Mouse (Mus musculus) cerebellum, adult (tissue): Measurements from ENCODE around the gene Diablo.
A peak's percentile ranks its signal among the peaks of the same experiment; 100 is the strongest.

Experiments used
- ATAC-seq: cut with Nextera tagmentation; 2 replicates; pipeline ENCODE4 v1.9.2; 2017; ENCODE audit warnings: mild to moderate bottlenecking, moderate library complexity, mixed read lengths; ENCODE audit not compliant: insufficient number of reproducible peaks, low FRiP score, low TSS enrichment

Diablo gene

DNA sequence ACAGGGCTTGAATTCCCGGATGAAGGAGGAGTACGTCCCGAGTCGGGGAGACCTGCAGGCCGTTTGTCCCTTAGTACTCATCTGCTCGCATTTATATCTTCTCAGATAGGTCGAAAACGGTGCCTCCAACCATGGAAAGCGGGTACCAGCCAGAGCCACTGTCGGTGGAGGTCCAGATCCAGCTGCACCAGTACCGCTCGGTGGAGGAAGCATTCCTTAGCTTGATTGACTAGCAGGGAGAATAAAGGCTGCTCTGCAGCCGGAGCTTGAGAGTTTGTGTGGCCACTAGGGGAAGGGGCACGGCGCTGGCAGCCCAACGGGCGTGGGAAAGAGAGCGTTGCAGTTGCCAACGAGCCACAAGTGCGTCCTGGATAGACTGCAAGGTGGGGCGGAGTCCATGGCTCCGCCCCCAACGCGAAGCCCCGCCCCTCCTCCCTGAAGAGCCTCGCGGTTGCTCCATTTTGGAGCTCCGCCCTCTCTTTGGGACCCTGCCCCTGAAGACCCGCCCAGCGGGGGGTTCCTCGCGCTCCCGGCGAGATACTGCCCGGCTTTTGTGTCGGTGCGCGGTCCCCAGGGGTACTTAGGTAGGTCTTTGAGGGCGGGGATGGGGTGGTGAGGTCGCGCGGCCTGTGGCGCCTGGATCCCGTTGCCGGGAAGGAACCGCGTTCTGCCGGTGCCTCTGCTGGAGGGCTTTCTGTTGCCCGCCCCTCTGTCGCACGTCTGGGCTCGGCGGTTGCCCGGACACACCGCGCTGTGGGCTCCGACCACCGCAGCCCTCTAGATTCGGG lies 15.8 kb downstream of the Diablo start:
- ATAC-seq, result 0 out of 2 replicates have a peak, but pooled peaks have one; percentile 52

DNA sequence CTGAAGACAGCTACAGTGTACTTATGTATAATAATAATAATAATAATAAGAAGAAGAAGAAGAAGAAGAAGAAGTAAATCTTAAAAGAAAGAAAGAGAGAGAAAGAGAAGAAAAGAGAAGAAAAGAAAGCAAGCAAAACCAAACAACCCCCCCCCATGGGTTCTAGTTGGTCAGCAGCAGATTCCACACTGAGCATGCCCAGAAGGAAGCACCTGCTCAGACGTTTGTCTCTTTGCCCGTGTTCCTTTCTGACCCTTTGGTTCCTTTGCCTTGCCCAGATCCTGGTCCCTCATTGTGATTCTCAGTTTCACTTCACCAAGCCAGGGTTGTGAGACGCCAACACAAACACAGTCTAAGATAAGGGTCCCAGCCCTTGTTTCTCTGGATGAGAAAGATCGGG lies 22.0 kb downstream of the Diablo start:
- no peak for ATAC-seq

DNA sequence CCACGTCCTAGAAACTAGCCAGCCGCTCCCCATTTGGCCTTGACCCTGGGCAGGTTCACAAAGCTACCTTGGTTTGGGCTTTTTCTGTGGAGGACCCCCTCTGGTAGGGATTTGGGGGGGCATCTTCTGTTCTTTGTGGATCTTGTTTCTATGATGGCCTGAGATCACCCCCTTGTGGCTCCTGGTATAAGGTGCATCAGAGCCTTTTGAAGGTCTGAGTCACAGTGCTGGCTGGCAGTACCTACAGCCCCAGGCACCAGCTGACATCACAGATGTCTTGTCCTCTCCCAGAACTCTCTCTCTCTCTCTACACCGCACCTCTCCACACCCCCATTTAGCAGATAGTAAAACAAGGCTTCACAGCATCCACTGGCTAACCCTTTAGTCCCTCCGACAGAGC lies 24.3 kb downstream of the Diablo start:
- peak; percentile 74; the same call in 1 of the 2 replicates for ATAC-seq

DNA sequence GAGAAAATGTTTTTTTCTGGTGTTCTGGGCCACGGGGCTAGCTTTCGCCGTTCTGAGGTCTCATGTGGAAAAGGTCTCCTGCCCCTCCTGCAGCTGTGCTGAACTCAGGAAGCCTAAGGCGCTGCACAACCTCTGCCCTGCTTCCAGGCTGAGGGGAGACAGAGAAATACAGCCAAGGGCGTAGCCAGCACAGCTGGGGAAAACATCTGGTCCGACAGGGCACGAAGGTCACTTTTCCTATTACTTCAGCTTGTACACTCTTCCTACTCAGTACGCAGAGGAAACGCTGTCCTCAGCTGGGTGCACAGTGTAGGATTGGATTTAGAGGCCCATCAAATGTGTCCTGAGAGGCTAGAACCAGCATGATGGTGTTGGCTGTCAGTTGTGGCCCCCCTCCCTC lies 34.0 kb downstream of the Diablo start:
- ATAC-seq, result no peak

DNA sequence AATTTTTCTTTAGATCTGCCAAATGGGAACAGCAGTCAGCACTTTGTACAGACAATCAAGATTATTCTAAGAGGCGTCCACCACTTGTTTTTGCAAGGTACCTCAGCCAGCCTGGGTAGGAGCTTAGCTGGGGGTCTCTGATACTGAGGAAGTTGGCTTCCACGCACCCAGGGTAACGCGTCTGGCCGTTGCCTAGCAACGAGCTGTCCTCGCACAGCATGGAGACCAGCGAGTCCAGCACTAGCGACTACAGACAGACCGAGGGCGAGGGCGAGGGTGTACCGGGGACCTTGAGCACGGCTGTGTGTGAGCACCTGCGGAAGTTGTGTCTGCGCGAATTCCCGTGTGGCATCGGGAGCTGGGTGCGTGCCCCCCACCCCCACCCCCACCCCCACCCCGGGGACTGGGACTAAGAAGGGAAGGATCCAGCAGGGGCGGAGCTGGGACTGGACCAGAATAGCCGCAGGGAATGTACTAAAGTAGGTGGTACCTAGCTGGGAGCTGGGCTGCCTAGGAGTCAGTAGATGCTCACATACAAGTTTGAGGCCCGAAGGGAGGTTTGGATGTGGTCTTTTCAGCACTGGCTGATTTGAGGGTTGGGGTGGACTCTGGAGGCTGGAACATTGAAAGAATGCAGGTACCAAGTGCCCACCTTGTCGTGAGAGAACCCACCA lies 34.7 kb downstream of the Diablo start, which contains the start of the genes Lrrc43 and Il31:
Lrrc43 (plus strand) TSS at position 194 of the 674 bp plus-strand sequence.
Il31 (minus strand) TSS at position 378 of the 674 bp plus-strand sequence.
- no peak for ATAC-seq

DNA sequence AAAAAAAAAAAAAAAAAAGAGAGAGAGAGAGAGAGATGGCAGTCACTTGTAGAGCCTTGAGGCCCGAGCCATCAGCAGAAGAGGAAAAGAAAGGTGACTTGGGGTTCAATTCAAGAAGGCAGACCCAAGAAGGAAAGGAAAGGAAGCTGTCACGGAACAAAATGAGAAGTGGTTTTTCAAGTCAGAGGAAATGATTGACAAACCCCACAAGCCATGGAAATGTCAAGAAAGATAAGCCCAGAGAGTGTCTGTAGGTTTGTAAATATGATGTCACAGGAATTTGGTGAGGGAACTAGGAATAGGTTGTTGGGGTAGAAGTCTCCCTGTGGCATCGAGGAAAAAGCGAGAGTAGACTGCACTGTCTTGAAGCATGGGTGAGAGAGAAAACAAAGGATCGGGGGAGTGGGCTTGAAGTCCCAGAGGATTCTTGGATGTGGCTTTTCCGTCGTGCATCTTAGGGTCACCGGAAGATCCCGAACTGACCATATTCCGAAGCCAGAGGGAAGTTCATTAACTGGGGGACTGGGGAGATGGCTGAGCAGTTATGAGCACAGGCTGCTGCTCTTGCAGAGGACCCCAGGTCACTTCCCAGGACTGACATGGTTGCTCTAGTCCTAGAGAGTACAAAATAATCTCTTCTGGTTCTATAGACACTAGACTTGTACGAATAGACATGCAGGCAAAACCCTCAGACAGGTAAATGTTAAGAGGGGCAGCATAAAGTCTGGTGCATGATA lies 36.1 kb downstream of the Diablo start:
- no peak for ATAC-seq

DNA sequence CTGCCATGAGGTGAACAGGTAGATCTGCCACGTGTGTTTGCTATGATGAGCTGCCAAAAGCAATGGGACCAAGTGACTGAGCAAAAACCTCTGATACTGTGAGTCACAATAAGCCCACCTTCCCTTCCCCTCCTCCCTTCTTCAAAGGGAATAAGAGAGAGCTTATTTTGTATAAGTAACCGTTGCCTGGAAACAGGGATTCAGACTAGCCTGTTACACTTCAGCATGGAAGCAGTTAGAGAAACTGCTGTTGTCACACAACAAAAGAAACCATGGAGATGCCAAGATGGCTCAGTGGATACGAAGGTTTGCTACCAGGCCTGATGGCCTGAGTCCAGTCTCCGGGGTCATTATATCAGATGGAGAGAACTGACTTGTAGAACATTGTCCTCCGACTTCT lies 50.2 kb downstream of the Diablo start:
- ATAC-seq, result no peak

DNA sequence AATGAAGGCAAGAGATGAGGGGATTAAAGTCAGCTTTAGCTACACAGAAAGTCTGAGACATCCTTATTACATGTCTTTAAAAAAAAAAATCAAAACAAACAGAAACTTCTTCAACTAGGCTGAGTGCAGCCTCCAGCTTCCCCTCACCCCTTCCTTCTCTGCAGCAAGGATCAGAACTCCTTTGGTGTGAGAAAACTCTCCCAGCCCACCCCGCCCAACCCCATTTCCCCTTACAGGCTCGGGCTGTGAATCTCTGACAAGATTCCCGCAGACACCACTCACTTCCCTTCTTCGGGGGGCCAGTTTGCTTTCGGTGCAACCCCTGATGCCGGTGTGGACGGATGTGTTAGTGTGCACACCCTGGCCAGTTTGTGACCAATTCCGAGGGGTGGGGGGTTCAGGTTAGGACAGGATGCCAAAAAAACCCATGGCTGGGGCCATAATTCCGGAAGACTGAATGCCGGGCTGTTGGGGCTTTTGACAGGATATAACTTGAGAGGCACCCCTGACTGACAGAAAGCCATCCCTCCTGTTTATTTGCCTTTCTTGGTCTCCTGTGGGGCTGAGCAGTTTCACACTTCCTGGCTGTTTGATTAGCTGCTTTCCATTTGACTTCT lies 53.1 kb downstream of the Diablo start:
- ATAC-seq, result no peak

DNA sequence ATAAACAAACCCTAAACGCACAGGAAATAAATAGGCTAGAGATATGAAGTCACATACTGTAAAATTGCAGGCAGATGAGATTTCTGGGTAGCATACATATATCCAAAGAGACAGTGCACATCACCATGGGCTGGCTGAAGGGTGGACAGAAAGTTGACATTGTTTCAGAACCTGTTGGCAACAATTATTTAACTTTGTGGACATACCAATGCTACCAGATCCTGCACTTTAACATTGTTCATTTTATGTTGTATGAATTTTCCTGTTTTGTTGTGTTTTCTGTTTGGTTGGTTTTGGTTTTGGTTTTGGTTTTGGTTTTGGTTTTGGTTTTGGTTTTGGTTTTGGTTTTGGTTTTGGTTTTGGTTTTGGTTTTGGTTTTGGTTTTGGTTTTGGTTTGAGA lies 59.3 kb downstream of the Diablo start:
- no peak for ATAC-seq

DNA sequence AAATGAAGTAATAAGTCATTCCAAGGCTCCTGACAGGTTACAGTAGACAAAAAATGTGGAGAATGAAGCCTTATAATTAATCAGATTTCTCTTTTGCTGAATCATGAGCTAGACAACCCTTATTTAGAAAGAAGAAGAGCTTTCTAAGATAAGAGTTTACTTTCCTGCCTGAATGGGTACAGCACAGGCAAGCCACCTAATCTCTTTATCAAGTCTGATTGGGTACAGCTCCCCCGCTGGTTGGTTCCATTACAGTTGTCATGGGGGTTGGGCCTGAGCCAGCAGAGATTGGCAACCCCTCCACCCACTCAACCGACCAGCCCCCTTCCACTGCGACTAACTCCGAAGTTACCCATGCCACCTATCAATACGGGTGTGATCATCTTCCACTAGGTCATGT lies 62.6 kb downstream of the Diablo start:
- no peak for ATAC-seq
